Mouse (Mus musculus) erythroblast, embryonic 14.5 days (primary cell): ENCODE measurements around the gene Utrn. TPM values are rescaled to one million over a fixed set of nuclear protein-coding genes. Genes with fewer than 3 reads are reported as not detected.

Source experiments
- H3K27me3 ChIP-seq: 2 replicates; pipeline ENCODE4 v1.6.1; 2012; ENCODE audit warnings: inconsistent platforms; ENCODE audit not compliant: control insufficient read depth
- H3K36me3 ChIP-seq: 2 replicates; pipeline ENCODE4 v1.6.1; 2012; ENCODE audit warnings: mild to moderate bottlenecking, inconsistent platforms; ENCODE audit not compliant: control insufficient read depth
- H3K4me1 ChIP-seq: 2 replicates; pipeline ENCODE4 v1.6.1; 2012; ENCODE audit warnings: inconsistent platforms; ENCODE audit not compliant: control insufficient read depth
- H3K4me3 ChIP-seq: replicated peaks from 2 replicates; pipeline ENCODE3; 2012; ENCODE audit warnings: moderate library complexity, mild to moderate bottlenecking, inconsistent platforms
- H3K9me3 ChIP-seq: 2 replicates; pipeline ENCODE4 v1.6.1; 2012; ENCODE audit warnings: low read length, inconsistent platforms, mixed read lengths; ENCODE audit not compliant: control insufficient read depth
- GATA1 ChIP-seq: IDR thresholded peaks from 2 replicates; pipeline ENCODE4 v1.6.1; 2012; ENCODE audit warnings: low read length, inconsistent platforms, mixed read lengths
- TAL1 ChIP-seq: IDR thresholded peaks from 3 replicates; pipeline ENCODE4 v1.6.1; 2012; ENCODE audit warnings: low read length, inconsistent platforms, mixed read lengths
- polyA plus RNA-seq: library from polyadenylated mRNA; stranded (reverse); fragments of >175 nt; gene quantifications from 2 replicates; pipeline ENCODE4 v1.2.3, GENCODE M21; 2012

The Utrn gene
- polyA plus RNA-seq, 1 experiment = 0.01 TPM

- H3K9me3 ChIP-seq = no peaks in the 10 kb centered on the region
- no peak overlapping the region for H3K4me3 ChIP-seq
- TF ChIP-seq TAL1 (no peak), GATA1 (no peak)
- no peaks in the 10 kb centered on the region for H3K4me1 ChIP-seq
- no peaks in the 10 kb centered on the region for H3K36me3 ChIP-seq
- no peaks in the 10 kb centered on the region for H3K27me3 ChIP-seq
Measured at GRCm38 (mm10) chr10:12460945-12461344, 408.2 kb downstream of the Utrn start.

GRCm38 (mm10) chr10:12456867-12457266, 412.3 kb downstream of the Utrn start:
- H3K27me3 ChIP-seq = no peaks in the 10 kb centered on the region
- TF ChIP-seq GATA1 (no peak), TAL1 (no peak)
- no peaks in the 10 kb centered on the region for H3K9me3 ChIP-seq
- no peaks in the 10 kb centered on the region for H3K36me3 ChIP-seq
- no peak overlapping the region for H3K4me3 ChIP-seq
- H3K4me1 ChIP-seq = no peaks in the 10 kb centered on the region

GRCm38 (mm10) chr10:12452641-12453040, 416.5 kb downstream of the Utrn start:
- TF ChIP-seq GATA1 (no peak), TAL1 (no peak)
- Histone ChIP-seq H3K36me3 (no peaks in the 10 kb centered on the region), H3K27me3 (no peaks in the 10 kb centered on the region), H3K4me3 (no peak overlapping the region), H3K4me1 (no peaks in the 10 kb centered on the region), H3K9me3 (no peaks in the 10 kb centered on the region)

- H3K4me3 ChIP-seq = no peak overlapping the region
- no peaks in the 10 kb centered on the region for H3K4me1 ChIP-seq
- H3K36me3 ChIP-seq = no peaks in the 10 kb centered on the region; the same call in 1 of the 2 replicates
- no peaks in the 10 kb centered on the region for H3K27me3 ChIP-seq
- TF ChIP-seq GATA1 (no peak), TAL1 (no peak)
- no peaks in the 10 kb centered on the region for H3K9me3 ChIP-seq
Measured at GRCm38 (mm10) chr10:12444122-12444521, 425.0 kb downstream of the Utrn start.

GRCm38 (mm10) chr10:12433161-12433560, 436.0 kb downstream of the Utrn start:
- no peak for TF ChIP-seq GATA1
- no peak for TF ChIP-seq TAL1
- Histone ChIP-seq H3K4me1 (no peaks in the 10 kb centered on the region), H3K36me3 (no peaks in the 10 kb centered on the region), H3K9me3 (no peaks in the 10 kb centered on the region), H3K27me3 (no peaks in the 10 kb centered on the region), H3K4me3 (no peak overlapping the region)

- Histone ChIP-seq H3K4me1 (no peaks in the 10 kb centered on the region), H3K4me3 (no peak overlapping the region), H3K36me3 (no peaks in the 10 kb centered on the region), H3K9me3 (no peaks in the 10 kb centered on the region), H3K27me3 (no peaks in the 10 kb centered on the region)
- no peak for TF ChIP-seq GATA1
- no peak for TF ChIP-seq TAL1
Measured at GRCm38 (mm10) chr10:12430399-12430798, 438.8 kb downstream of the Utrn start.

- H3K27me3 ChIP-seq = no peaks in the 10 kb centered on the region
- H3K36me3 ChIP-seq = no peaks in the 10 kb centered on the region
- no peak for TF ChIP-seq TAL1
- no peak for TF ChIP-seq GATA1
- H3K9me3 ChIP-seq = no peaks in the 10 kb centered on the region
- no peak overlapping the region for H3K4me3 ChIP-seq
- H3K4me1 ChIP-seq = no peaks in the 10 kb centered on the region
Measured at GRCm38 (mm10) chr10:12426866-12427265, 442.3 kb downstream of the Utrn start.

GRCm38 (mm10) chr10:12424944-12425343, 444.2 kb downstream of the Utrn start:
- H3K27me3 ChIP-seq = no peaks in the 10 kb centered on the region
- no peaks in the 10 kb centered on the region for H3K36me3 ChIP-seq
- no peak for TF ChIP-seq GATA1
- no peak for TF ChIP-seq TAL1
- H3K4me3 ChIP-seq = no peak overlapping the region
- H3K9me3 ChIP-seq = no peaks in the 10 kb centered on the region
- H3K4me1 ChIP-seq = no peaks in the 10 kb centered on the region

- H3K27me3 ChIP-seq = no peaks in the 10 kb centered on the region
- H3K4me3 ChIP-seq = no peak overlapping the region
- TF ChIP-seq TAL1 (no peak), GATA1 (no peak)
- no peaks in the 10 kb centered on the region for H3K36me3 ChIP-seq
- no peaks in the 10 kb centered on the region for H3K4me1 ChIP-seq
- H3K9me3 ChIP-seq = no peaks in the 10 kb centered on the region
Measured at GRCm38 (mm10) chr10:12423994-12424725, 445.0 kb downstream of the Utrn start.
